Mouse (Mus musculus) spleen, adult 2 months (tissue): ENCODE measurements around the gene Atp6v0c.

Experiments used
- CTCF ChIP-seq: fragments of 200-500 bp; IDR thresholded peaks from 2 replicates; pipeline ENCODE4 v1.5.1; 2011; ENCODE audit warnings: mild to moderate bottlenecking, inconsistent platforms; ENCODE audit not compliant: insufficient read depth, insufficient read length, insufficient replicate concordance; ENCODE audit errors: extremely low read depth
- POLR2A ChIP-seq: fragments of 200-500 bp; IDR thresholded peaks from 2 replicates; pipeline ENCODE4 v1.6.1; 2011; ENCODE audit warnings: low read depth, low read length, inconsistent platforms

DNA sequence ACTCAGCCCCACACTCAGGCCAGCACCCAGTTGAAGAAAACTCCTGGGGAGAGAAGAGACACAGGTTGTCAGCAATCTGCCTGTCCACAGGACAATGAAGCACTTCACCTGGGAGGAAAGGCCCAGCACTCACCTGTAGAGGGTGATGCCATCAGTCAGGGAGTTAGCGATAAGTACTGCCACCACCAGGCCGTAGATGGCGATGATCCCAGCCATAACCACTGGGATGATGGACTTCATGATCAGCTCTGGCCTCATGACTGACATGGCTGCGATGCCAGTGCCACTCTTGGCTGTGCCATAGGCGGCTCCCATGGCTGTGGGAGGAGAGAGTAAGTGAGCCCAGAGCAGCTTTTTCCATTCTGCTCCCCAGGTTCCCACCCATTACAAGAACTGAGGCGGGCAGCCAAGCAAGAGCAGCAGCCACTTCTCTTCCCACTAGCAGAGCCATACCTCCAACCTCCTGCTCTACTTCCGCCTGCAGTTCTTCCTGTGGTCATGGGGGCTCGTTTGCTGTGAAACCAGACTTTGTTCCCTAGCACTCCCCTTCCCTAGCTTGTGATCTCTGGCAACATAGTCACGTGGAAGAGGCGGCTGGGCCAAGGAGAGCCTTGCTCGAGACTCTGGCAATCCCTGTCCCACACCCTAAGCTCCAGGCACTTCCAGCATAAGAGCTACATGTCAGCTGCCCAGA, 4.8 kb downstream of the Atp6v0c start:
- no peak for TF ChIP-seq POLR2A
- no peak for TF ChIP-seq CTCF
